Mouse (Mus musculus): ENCODE measurements around the gene Dock1.

The Dock1 gene

GRCm38 (mm10) chr7:134840066-134840465, 169.6 kb downstream of the Dock1 start:
- no peak for DNase-seq (ENCODE audit: low read depth)

GRCm38 (mm10) chr7:134842751-134843150, 172.3 kb downstream of the Dock1 start:
- no peak for DNase-seq (ENCODE audit: low read depth)

- DNase-seq (ENCODE audit: low read depth): no peak
Observed at GRCm38 (mm10) chr7:134862000-134862399, 191.5 kb downstream of the Dock1 start.

GRCm38 (mm10) chr7:134864175-134864574, 193.7 kb downstream of the Dock1 start:
- DNase-seq (ENCODE audit: low read depth): no peak

- no peak for DNase-seq (ENCODE audit: low read depth)
Observed at GRCm38 (mm10) chr7:134872511-134872910, 202.1 kb downstream of the Dock1 start.

- no peak for DNase-seq (ENCODE audit: low read depth)
Observed at GRCm38 (mm10) chr7:134872981-134873380, 202.5 kb downstream of the Dock1 start.

GRCm38 (mm10) chr7:134878985-134879384, 208.5 kb downstream of the Dock1 start:
- no peak for DNase-seq (ENCODE audit: low read depth)

- DNase-seq (ENCODE audit: low read depth): no peak
Observed at GRCm38 (mm10) chr7:134880431-134880830, 210.0 kb downstream of the Dock1 start.

- DNase-seq (ENCODE audit: low read depth): no peak
Observed at GRCm38 (mm10) chr7:134883516-134883915, 213.1 kb downstream of the Dock1 start.

GRCm38 (mm10) chr7:134892449-134892871, 222.0 kb downstream of the Dock1 start:
- no peak for DNase-seq (ENCODE audit: low read depth)

GRCm38 (mm10) chr7:134892972-134893371, 222.5 kb downstream of the Dock1 start:
- no peak for DNase-seq (ENCODE audit: low read depth)

- DNase-seq (ENCODE audit: low read depth): no peak
Observed at GRCm38 (mm10) chr7:134894604-134895003, 224.2 kb downstream of the Dock1 start.

GRCm38 (mm10) chr7:134899462-134899861, 229.0 kb downstream of the Dock1 start:
- DNase-seq (ENCODE audit: low read depth): no peak

- no peak for DNase-seq (ENCODE audit: low read depth)
Observed at GRCm38 (mm10) chr7:134901992-134902391, 231.5 kb downstream of the Dock1 start.

- no peak for DNase-seq (ENCODE audit: low read depth)
Observed at GRCm38 (mm10) chr7:134931886-134932285, 261.4 kb downstream of the Dock1 start.

GRCm38 (mm10) chr7:134937471-134937926, 267.0 kb downstream of the Dock1 start:
- no peak for DNase-seq (ENCODE audit: low read depth)

- no peak for DNase-seq (ENCODE audit: low read depth)
Observed at GRCm38 (mm10) chr7:134937927-134938609, 267.6 kb downstream of the Dock1 start, which contains the start of gene Fam196a. Gene Fam196a, minus strand, starts transcription at chr7:134938430.

- DNase-seq (ENCODE audit: low read depth): no peak
Observed at GRCm38 (mm10) chr7:134941891-134942290, 271.4 kb downstream of the Dock1 start.

- no peak for DNase-seq (ENCODE audit: low read depth)
Observed at GRCm38 (mm10) chr7:134943063-134943462, 272.6 kb downstream of the Dock1 start.

GRCm38 (mm10) chr7:134943701-134944100, 273.2 kb downstream of the Dock1 start:
- no peak for DNase-seq (ENCODE audit: low read depth)

GRCm38 (mm10) chr7:134945925-134946716, 275.7 kb downstream of the Dock1 start:
- no peak for DNase-seq (ENCODE audit: low read depth)

GRCm38 (mm10) chr7:134959086-134959485, 288.6 kb downstream of the Dock1 start:
- no peak for DNase-seq (ENCODE audit: low read depth)

GRCm38 (mm10) chr7:134960871-134961270, 290.4 kb downstream of the Dock1 start:
- DNase-seq (ENCODE audit: low read depth): peak; percentile 1

Data from naive thymus-derived CD4-positive, alpha-beta T cell, adult 2 months (primary cell).